Mouse (Mus musculus) effector memory CD4-positive, alpha-beta T cell, adult 5 months (primary cell): ENCODE measurements around the gene Ms4a7. TPM values are rescaled to one million over a fixed set of nuclear protein-coding genes. Genes with fewer than 3 reads are reported as not detected.

Source experiments
- polyA plus RNA-seq: library from polyadenylated mRNA; unstranded; fragments of 100-300 nt; shearing (Covaris generic); gene quantifications from one replicate; pipeline ENCODE4 v1.2.1, GENCODE M21; 2017

Gene Ms4a7
- not detected for polyA plus RNA-seq

DNA sequence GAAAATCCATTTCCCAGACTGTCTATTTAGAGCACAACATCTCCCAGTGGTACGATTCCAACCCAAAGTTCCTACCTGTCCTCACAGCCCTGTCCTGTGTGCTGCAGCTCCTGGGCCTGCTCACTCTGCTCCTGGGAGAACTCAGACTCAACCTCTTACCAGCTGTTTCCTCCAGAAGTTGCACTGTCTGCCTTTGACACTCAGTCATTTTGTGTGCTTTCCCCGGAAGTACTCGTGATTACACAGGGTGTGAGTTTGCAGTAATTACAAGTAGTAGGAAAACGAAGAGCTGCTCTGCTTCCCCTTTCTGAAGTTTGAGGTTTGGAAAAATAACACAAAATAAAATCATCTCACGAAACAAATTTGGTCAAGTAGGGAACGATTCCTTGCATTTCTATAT is at the start of gene Ms4a7:
Gene Ms4a7, minus strand, starts transcription at position 215 of the 400 bp plus-strand sequence.

DNA sequence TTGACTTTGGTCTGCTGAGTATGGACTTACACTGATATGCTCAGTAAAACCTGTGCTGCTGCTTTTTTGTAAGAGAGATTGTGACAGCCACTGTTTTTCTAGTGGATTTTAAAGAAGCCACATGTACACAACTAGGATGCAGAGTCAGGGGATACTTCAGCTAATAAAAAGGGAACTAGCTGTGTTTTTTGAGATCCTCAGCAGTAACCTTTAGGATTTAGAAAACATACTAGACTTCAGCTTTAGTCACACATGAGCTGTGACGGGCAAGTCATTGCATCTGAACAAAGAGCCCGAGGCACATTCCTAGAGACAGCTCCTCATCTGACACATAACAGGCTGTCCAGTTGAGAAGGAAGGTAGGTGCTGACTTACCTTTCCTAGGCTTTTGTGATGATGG is 39.3 kb upstream of the Ms4a7 start, which contains the start of gene Ms4a4a:
Gene Ms4a4a, plus strand, starts transcription at position 251 of the 400 bp plus-strand sequence.

DNA sequence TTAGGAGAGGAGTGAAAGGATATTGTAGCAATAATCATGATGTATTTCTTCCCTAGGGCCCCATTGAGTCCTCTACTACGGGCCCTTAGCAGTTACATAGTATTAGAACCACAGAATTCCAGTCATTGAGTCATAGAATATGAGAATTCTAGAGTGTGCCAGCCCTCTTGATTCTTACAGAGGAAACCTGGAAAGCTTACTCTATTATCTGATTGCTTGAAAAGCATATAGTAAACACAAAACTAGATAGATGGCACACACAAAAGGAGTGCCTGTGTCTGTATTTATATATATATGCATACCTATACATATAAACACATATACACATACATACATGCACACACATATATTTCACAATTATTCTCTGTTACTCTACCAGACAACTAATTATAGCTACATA is 21.6 kb downstream of the Ms4a7 start, which contains the start of gene Ms4a14:
Gene Ms4a14, minus strand, starts transcription at position 101 of the 400 bp plus-strand sequence.

DNA sequence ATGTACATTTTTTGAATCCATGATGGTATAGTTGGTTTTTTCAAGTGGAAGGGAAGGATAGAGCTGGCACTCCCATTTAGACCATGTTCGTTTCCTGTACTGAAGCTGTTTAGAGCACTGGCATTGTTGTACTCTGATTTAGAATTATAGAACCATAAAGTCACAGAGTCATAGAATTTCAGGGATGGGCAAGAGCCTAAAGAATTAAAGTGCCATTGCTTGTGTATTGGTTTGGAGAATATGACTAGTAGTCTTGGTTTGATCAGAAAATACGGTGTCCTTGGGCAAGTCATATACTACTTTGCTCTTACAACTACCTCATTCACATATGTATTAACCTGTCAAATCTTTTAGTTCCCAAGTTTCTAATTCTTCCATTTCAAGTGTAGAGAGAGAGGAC is 52.2 kb downstream of the Ms4a7 start, which contains the start of gene Ms4a5:
Gene Ms4a5, minus strand, starts transcription at position 101 of the 400 bp plus-strand sequence.

Other genes with a start within 250 kb of the Ms4a7 start
- gene 1700017D01Rik, start 205.3 kb downstream of the Ms4a7 start, polyA plus RNA-seq: not detected
- not detected for gene 1700025F22Rik, start 170.8 kb downstream of the Ms4a7 start, polyA plus RNA-seq
- not detected for gene Ms4a13, start 139.4 kb downstream of the Ms4a7 start, polyA plus RNA-seq
- 0.20 TPM for gene Ms4a12, start 103.7 kb downstream of the Ms4a7 start, polyA plus RNA-seq
- 0.47 TPM for gene Ms4a1, start 69.9 kb downstream of the Ms4a7 start, polyA plus RNA-seq
- gene Ms4a5, start 52.3 kb downstream of the Ms4a7 start, polyA plus RNA-seq: not detected
- not detected for gene Ms4a14, start 21.7 kb downstream of the Ms4a7 start, polyA plus RNA-seq
- gene Ms4a4a, start 39.4 kb upstream of the Ms4a7 start, polyA plus RNA-seq: 1.7 TPM
- gene Ms4a4c, start 68.6 kb upstream of the Ms4a7 start, polyA plus RNA-seq: 109 TPM
- gene Ms4a4b, start 107.4 kb upstream of the Ms4a7 start, polyA plus RNA-seq: 2,305 TPM
- 11.8 TPM for gene Ms4a6c, start 133.2 kb upstream of the Ms4a7 start, polyA plus RNA-seq
- gene Gm8369, start 149.8 kb upstream of the Ms4a7 start, polyA plus RNA-seq: 441 TPM
- gene Ms4a6b, start 180.4 kb upstream of the Ms4a7 start, polyA plus RNA-seq: 579 TPM
- 0.66 TPM for gene Ms4a4d, start 200.7 kb upstream of the Ms4a7 start, polyA plus RNA-seq